Mouse (Mus musculus) lung, postnatal 10 days (tissue): ENCODE measurements at regions not wholly inside any gene's neighbourhood (a gene's known extent, or its start where the extent isn't known, plus 50 kb on each side); places are given as distances from the start of the nearest gene placed in this dataset.
A peak's percentile ranks its signal among the peaks of the same experiment; 100 is the strongest.

Experiments
- DNase-seq: peaks from one replicate; pipeline ENCODE4 v3.0.0; 2021

- no peak for DNase-seq
These were observed 499.1 kb upstream of the Sox9 start for GRCm38 (mm10) chr11:112282911-112283310.

GRCm38 (mm10) chr11:112298901-112299341, 483.1 kb upstream of the Sox9 start:
- no peak for DNase-seq

DNA sequence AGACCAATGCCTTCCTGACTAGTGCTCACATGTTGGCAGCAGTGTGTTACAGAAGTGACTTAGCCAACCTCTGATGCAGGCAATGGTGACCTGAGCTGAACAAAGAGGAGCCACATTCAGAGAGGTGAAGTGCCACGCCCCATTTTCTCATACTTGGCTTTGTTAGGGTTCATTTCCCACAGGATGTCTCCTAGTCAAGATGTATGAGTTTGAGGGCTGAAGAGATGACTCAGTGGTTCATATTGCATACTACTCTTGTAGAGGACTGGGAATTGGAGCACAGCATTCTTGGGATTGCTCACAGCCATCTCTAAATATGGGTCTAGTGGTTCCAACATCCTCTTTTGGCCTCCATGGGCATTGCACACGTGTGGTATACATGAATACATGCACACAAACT, 478.9 kb upstream of the Sox9 start:
- no peak for DNase-seq

DNA sequence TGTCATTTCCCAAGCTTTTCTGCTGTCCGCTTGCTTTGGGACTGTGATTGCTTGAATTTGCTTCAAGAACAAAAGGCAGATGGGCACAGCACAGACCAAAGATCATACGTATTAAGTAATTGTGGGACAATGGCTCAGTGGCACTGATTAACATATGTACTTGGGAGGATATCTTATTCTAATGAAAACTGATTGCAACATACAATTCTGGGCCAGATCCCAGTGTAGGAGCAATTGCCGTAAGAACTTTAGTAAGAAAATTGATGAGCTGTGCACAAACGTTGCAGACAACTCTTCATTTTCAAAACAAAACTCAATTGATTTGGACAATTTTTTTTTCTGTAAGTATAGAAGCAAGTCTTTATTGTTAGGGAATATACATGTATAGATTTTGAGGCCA, 456.2 kb upstream of the Sox9 start:
- DNase-seq = no peak

DNA sequence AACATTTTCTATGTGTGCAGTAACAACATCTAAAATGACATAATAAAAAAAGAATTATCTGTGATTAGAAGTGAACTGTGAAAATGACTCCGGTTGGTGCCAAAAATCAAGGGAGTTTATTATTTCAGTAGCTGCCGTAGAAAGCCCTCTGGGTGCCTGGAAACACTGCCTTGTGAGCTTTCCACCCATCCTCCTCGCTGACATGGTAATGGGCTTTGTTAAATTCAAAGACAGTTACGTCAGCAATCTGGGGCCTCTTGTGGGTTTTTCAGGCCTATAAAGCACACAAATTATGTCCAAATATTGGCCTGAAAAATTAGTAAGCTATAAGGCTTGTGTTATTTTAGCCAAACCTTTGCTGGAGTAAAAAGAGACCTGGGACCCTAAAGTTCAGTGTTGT, 454.4 kb upstream of the Sox9 start:
- no peak for DNase-seq

GRCm38 (mm10) chr11:112345133-112345532, 436.9 kb upstream of the Sox9 start:
- no peak for DNase-seq

GRCm38 (mm10) chr11:112345586-112345985, 436.4 kb upstream of the Sox9 start:
- no peak for DNase-seq

- DNase-seq = no peak
These were observed 435.9 kb upstream of the Sox9 start for GRCm38 (mm10) chr11:112346089-112346488.

DNA sequence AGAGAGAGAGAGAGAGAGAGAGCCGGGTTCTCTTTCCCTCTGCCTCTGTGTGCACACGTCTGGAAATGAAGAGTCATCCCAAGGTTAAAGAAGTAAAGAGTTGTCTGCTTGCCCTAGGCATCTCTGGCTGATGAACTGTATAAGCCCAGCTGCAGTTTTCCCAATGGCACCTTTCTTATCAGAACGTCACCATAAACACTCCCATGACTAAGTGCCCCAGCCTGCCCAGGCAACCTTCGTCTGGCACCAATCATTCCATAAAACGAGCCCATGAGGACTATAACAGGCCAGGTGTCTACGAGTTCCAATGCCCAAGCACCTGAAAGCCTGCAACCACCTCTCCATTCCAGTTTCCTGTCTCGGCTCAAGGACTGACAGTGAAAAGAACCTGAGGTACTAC, 435.5 kb upstream of the Sox9 start:
- no peak for DNase-seq

DNA sequence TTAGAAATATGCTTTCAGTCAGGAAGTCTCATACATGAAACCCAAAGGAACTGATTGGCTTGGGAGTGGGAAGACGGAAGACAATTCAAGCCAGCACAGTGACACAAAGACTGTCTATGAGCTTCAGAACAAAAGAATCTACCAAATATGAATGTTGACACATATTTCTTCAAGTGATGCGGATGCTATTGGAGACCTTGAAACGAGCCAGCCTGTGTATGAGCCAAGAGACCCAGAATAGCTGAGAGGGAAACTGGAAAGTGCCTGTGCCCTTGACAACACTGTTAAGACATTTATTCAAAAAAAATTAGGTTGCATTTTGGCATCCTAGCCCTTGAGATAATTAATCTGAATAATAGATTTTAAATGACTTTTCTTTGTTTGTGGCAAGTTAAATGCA, 426.7 kb upstream of the Sox9 start:
- DNase-seq = no peak

DNA sequence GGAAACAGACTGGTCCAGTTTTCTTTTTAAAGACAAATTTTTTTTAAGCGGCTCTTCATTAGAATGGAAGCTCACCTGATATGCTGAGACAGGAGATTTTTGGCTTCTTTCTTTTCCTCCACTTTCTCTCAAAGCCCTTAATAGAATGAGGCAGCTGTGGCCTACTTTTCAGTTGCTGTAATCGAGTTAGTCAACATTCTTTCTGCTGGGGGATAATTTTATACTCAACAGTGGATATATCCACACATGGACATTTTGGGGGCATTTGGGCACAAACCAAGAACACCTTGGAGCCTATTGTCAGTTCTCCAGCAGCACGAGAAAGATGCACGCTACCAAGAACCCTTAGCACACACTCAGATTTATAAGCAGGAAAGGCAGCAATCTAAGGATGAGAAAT, 415.3 kb upstream of the Sox9 start:
- no peak for DNase-seq

DNA sequence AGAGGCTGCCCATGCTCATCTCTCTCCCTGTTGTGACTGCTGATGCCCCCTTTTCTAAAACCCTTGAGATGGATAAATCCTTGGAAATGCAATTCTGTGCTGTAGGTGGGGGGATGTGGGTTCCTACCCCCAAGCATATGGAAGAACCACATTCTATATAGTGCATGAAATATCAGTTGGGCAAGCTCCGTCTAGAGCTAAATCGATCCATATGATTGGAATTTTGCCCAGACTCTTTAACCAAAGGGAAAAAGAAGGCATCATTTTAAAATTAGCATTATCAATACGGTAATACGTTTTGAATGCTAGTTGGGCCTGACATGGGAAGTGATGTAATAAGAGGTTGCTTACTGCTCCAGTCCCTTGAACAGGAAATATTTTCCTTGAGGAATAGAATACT, 411.1 kb upstream of the Sox9 start:
- no peak for DNase-seq

DNA sequence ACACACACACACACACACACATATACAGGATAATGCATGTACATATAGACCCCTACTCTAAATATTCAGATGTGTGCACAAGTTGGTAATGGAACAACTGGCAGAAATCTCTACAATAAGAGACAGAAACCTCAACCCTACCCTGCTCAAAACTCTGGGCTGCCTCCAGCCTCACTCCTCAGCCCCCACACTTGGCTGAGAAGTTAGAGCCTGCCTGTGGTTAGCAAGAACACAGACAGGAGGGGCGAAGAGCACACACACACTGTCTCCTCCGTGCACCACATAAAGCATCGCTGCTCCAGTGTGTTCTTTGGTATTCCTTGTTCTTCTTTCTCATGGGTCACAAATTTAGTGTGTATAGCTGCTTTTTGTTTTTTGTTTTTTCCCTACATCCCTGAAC, 382.0 kb upstream of the Sox9 start:
- no peak for DNase-seq

DNA sequence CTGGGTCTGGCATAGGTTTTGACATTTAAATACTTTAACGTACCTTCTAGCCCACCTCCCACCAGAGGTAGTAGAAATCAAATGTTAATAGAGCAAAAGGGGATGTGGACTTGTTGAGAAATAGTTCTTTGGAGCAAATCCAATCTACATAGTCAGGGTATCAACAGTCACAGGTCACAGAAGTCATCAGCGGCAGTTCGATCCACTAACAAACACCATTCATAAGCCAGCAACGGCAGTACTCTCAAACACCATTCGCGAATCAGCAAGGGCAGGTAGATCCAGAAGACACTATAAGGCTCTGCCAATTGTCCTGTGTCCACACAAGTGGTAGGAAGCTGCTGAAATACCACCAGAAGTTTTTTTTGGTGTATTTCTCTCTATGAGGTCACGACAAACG, 374.3 kb upstream of the Sox9 start:
- no peak for DNase-seq

DNA sequence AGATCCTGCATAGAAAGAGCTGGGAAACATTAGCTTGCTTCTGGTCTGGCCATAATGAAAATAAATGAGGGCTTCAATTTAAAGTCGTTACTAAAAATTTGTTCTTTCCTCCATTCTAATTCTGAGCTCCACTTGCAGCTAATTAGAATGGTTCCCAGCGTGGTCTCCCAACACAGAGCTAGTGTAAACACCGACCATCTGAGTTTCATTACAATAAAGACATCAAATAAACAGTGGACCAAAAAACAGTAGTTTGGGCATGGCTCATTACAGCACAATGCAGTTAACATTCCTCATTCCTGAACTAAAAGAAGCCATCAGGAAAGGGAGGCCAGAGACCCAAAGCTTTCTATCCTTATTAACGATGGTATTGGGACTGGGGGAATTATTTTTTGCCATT, 369.6 kb upstream of the Sox9 start:
- no peak for DNase-seq

GRCm38 (mm10) chr11:112442639-112443038, 339.4 kb upstream of the Sox9 start:
- DNase-seq = no peak

GRCm38 (mm10) chr11:112443890-112444289, 338.1 kb upstream of the Sox9 start:
- DNase-seq = no peak

- no peak for DNase-seq
These were observed 332.4 kb upstream of the Sox9 start for GRCm38 (mm10) chr11:112449632-112450031.

GRCm38 (mm10) chr11:112450227-112450626, 331.8 kb upstream of the Sox9 start:
- peak; percentile 34 for DNase-seq

- DNase-seq = no peak
These were observed 323.9 kb upstream of the Sox9 start for GRCm38 (mm10) chr11:112458075-112458474.

DNA sequence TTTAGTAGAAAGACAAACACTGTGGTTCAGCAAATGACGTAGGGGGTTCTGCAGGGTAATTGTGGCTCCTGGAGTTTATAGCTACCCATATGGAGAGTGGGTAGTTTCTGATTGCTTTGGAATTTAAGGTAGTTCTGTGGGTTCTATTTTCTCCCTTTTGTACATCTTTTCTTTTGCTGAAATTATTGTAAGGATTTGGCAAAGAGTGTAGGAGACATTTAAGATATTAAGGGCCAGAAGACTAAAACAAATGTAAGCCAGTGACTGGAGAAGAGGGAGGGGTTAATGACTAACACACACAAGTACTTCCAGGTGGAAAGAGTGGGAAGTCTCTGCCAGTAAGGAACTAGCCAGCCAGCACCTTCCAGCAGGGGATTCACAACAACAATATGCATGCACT, 318.9 kb upstream of the Sox9 start:
- DNase-seq = no peak

- DNase-seq = no peak
These were observed 317.6 kb upstream of the Sox9 start for GRCm38 (mm10) chr11:112464386-112464785.

DNA sequence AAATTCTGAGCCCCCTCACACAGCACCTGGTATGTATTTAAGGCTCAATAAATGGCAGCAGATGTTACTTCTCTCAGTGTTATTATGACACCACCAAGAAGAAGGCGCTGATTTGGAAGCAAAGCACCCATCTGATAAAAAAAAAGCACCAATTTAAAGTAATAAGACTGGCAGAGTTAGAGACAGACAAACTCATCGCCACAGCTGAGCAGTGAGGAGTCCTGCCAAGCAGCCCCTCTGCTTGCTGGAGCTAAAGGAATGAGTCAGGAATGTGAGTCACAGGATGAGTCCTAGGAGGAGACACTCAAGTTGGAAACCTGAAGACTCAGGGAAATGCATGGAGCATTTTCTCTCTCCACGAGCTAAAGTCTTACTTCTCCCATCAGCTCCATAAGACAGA, 311.7 kb upstream of the Sox9 start:
- no peak for DNase-seq

- no peak for DNase-seq
These were observed 308.8 kb upstream of the Sox9 start for GRCm38 (mm10) chr11:112473237-112473636.

DNA sequence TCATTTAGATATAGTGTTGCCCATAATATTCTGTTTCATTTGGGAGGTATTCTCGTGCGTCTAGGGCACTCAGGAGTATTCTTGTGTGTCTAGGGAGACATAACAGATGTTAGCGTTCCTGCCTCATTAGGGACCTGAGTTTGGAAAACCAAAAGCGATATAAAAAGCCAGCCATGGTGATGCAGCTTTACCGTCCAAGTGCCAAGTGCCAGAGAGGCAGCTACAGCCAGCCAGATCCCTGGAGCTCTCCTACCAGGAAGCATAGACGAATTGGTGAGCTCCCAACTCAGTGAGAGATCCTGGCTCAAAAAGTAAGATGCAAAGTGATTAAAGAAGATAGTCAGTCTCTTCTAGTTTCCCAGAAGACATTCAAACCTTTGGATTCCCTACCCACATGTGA, 308.3 kb upstream of the Sox9 start:
- no peak for DNase-seq

DNA sequence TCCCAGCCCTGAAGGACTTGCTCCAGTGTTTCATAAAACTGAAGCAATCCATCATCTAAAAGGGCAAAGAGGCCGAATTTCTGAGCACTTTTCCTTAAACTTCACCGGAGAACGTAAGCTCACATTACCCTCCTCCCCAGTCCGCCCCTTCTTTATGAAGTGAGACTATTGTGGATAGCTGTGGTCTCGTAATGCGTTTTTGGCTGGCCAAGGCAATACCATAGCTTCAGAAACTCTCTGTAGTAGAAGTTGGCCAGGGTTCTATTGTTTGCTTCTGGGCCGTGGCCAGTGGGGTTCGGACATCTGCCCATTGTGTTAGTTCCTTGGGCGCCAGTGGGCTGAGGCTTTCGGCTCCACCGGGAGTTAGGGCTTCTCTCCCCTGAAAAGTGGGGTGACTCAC, 301.7 kb upstream of the Sox9 start:
- DNase-seq = peak; percentile 1
